Mouse (Mus musculus): Measurements from ENCODE around the gene Lsm12. TPM values are rescaled to one million over a fixed set of nuclear protein-coding genes. Genes with fewer than 3 reads are reported as not detected.

The Lsm12 gene
- polyA plus RNA-seq (2012; rRNA removed) (10.4 and 15.4 TPM in 2 replicates), polyA plus RNA-seq (2014; fragmentation: Nextera tagmentation; extraction: Ambion mirVana) (51.4 and 56.2 TPM in 2 replicates)

DNA sequence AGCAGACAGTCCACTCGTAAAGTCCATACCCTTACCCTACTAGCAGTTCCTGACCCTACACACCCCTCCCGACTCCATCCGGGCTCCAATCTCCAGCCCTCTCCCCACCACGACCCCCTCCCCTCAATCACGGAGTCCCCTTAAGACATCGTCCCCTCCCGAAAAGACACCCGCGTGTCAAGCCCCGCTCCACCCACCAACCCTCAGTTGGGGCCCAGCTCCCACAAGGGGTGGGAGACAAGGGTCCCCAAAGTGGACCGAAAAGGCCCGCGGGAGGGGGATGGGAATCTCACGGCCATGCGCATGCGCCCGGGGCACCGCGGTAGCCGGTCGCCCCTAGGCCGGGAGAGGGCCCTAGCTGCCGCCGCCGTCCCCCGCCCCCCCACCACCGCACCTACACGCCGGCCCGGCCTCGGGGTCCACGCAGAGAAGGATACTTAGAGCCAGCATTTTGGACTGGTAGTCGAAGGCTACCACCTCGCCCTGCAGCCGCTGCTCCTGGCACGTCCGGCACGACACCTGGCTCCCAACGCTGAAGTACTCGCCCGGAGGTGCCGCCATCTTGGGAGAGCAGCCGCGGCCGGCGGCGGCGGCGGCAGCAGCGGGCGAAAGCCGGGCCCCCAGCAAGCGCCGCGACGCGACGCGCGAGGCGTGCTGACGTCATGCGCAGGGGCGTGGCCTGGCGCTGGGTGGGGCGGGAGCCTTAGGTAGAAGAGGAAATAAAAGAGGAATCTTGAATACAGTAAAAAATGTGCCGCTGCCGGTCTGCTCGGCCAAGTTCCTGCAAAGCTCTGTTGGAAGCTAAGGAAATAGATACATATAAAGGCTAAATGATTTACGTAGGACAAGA, at the start of gene Lsm12:
Gene Lsm12 (minus strand): TSS at position 651 of the 850 bp plus-strand sequence.
- DNase-seq (ENCODE audit: low read depth in 3 of 3, low spot score in 3 of 3) (peak; percentile 86 to 88 (median 87)), ATAC-seq (ENCODE audit: insufficient read depth) (peak; percentile 86)
- Histone ChIP-seq H3K36me3 (replicated peaks; ENCODE audit: control insufficient read depth, insufficient read depth, low read depth) (peaks cover 23% of the 10 kb centered on the region), H3K27ac (peak within 1 kb of the TSS; percentile 60), H3K4me2 (ENCODE audit: low read depth) (peak within 1 kb of the TSS; percentile 80), H3K9me3 (ENCODE audit: control insufficient read depth, low read length) (no peaks in the 10 kb centered on the region), H3K4me1 (replicated peaks; ENCODE audit: control insufficient read depth in 2 of 2, insufficient read depth in 2 of 2, low read length in 1 of 2) (peaks cover 10 to 13% of the 10 kb centered on the region in 2 experiments; a peak in 3 of 4 replicates), H3K9ac (replicated peaks) (peak within 1 kb of the TSS; percentile 93), H3K4me3 (ENCODE audit: insufficient read depth in 1 of 2, low read depth in 2 of 2, low read length in 2 of 2) (peak within 1 kb of the TSS; percentile 92 to 93), H3K27me3 (ENCODE audit: control insufficient read depth, insufficient read depth, low read length) (no peaks in the 10 kb centered on the region)
- under 1% methylated on average over 70 of the region's 70 CpGs for WGBS (ENCODE audit: insufficient replicate concordance)
- TF ChIP-seq CTCF (IDR thresholded peaks at IDR 0.05; ENCODE audit: low read depth) = no peak
- no peak for TF ChIP-seq EP300 (IDR thresholded peaks at IDR 0.05; ENCODE audit: low read depth)

DNA sequence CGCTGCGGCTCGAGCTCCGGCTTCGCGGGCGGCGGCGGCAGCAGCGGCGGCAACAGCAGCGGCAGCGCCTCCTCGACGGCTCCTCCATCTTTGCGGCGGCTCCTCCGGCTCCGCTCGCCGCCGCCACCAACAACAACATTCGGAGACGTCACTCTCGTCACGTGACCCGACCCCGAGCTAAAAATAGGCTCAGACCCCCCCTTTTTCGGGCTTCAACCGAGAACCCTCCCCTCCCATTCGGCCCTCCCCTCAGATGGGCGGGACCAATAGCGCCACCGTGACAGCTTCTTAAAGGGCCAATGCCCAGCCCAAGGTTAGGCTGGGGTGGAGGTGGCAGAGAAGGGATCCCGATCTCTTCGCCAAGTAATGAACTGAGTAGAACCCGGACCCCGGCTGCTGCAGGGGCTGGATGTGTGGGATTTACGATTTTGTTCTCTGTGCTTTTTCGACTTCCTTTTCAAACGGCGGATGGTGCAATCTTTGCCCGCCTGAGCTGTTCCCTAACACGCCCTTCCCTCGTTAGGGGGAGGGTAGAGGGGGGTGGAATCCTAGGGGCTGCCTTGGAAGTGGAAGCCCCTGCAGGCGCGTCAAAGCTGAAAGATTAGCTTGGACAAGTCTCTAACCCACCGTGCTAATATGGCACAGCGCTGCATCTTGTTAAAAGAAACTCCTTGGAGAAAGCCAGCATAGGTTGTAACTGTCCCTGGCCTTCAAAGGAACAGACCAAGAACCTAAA, 45.1 kb upstream of the Lsm12 start, which contains the start of gene Hdac5:
Gene Hdac5 (minus strand): TSS at position 161 of the 736 bp plus-strand sequence.
- peak within 1 kb of the TSS; percentile 69 to 87 for H3K4me3 ChIP-seq (ENCODE audit: insufficient read depth in 1 of 2, low read depth in 2 of 2, low read length in 2 of 2)
- DNase-seq (ENCODE audit: low read depth in 3 of 3, low spot score in 3 of 3) (peak; percentile 94 to 97 (median 95)), ATAC-seq (ENCODE audit: insufficient read depth) (peak; percentile 97)
- peak within 1 kb of the TSS; percentile 92 for H3K4me2 ChIP-seq (ENCODE audit: low read depth)
- H3K27ac ChIP-seq = no peak within 1 kb of the TSS; the same call in 1 of the 2 replicates
- H3K27me3 ChIP-seq (ENCODE audit: control insufficient read depth, insufficient read depth, low read length) = peaks cover 23% of the 10 kb centered on the region
- no peak for TF ChIP-seq EP300 (IDR thresholded peaks at IDR 0.05; ENCODE audit: low read depth)
- TF ChIP-seq CTCF (IDR thresholded peaks at IDR 0.05; ENCODE audit: low read depth) = peak; percentile 19; the same call in 1 of the 2 replicates
- peaks cover 4 to 14% of the 10 kb centered on the region in 2 experiments for H3K4me1 ChIP-seq (replicated peaks; ENCODE audit: control insufficient read depth in 2 of 2, insufficient read depth in 2 of 2, low read length in 1 of 2)
- under 1% methylated on average over 47 of the region's 49 CpGs for WGBS (ENCODE audit: insufficient replicate concordance)
- H3K36me3 ChIP-seq (replicated peaks; ENCODE audit: control insufficient read depth, insufficient read depth, low read depth) = no peaks in the 10 kb centered on the region
- no peaks in the 10 kb centered on the region for H3K9me3 ChIP-seq (ENCODE audit: control insufficient read depth, low read length)
- H3K9ac ChIP-seq (replicated peaks) = peak within 1 kb of the TSS; percentile 72

DNA sequence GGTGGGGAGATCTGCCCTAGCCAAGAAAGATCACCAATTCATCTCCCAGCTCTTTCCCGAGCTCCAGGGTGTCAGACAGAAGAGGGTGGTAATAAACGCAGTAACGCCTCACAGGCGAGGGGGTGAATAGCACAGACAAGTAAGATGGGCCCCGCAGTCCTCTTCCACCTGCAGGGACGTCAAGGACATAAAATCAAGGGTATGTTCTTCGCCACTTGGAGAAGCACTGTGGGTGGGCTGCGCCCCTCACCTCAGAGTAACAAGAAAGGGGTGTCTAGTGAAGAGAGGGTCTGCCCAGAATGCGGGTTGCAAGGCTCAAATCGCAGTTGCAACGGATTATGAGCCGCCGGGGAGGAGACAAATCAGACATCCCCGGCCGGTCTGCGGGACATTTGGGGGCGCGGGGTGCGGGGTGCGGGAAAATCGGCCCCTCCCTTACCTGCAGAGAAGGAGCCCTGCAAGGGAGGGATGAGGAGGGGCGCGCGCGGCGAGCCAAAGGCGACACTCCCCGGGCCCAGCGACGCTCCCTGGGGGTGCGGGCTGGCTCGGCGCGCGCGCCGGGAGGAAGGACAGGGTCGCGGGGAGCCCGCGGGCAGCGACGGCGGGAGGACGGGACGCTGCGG, 44.3 kb upstream of the Lsm12 start:
- Histone ChIP-seq H3K4me2 (ENCODE audit: low read depth) (peak overlapping the region; percentile 92), H3K9ac (replicated peaks) (peak overlapping the region; percentile 72), H3K27ac (no peak overlapping the region; the same call in 1 of the 2 replicates), H3K4me1 (replicated peaks; ENCODE audit: control insufficient read depth in 2 of 2, insufficient read depth in 2 of 2, low read length in 1 of 2) (peaks cover 4 to 19% of the 10 kb centered on the region in 2 experiments), H3K36me3 (replicated peaks; ENCODE audit: control insufficient read depth, insufficient read depth, low read depth) (no peaks in the 10 kb centered on the region), H3K9me3 (ENCODE audit: control insufficient read depth, low read length) (no peaks in the 10 kb centered on the region), H3K4me3 (ENCODE audit: insufficient read depth in 1 of 2, low read depth in 2 of 2, low read length in 2 of 2) (peak overlapping the region; percentile 69 to 87), H3K27me3 (ENCODE audit: control insufficient read depth, insufficient read depth, low read length) (peaks cover 23% of the 10 kb centered on the region)
- peak; percentile 62 for ATAC-seq (ENCODE audit: insufficient read depth)
- TF ChIP-seq CTCF (IDR thresholded peaks at IDR 0.05; ENCODE audit: low read depth) = no peak
- TF ChIP-seq EP300 (IDR thresholded peaks at IDR 0.05; ENCODE audit: low read depth) = no peak
- 2% methylated on average over 44 of the region's 47 CpGs for WGBS (ENCODE audit: insufficient replicate concordance)
- DNase-seq (ENCODE audit: low read depth in 3 of 3, low spot score in 3 of 3) = no peak

DNA sequence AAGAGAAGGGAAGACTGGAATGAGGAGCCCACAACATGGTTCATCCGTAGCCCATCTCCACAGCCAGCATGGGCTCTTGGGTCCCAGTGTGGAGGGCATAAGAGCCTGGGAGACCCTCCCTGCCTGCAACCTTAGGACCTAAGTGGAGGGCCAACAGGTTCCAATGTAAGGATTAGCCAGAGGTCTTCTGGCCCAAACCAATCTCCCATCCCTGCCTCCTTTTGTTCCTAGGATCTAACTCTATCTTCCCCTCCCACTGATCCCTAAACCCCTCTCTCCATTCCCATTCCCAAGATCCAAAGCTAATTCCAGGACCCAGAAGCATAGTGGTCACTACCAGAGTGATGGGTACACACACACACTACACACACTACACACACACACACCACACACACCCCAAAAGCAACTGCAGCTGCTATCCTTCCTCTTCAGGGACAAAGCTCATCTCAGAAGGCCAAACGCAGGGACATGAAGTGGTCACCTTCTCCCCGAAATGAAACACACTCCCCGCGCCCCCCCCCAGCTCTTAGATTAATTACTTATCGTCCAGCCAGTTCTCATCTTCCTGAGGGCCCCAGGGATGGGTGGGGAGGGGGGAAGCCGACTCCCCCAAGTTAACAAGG, 43.7 kb upstream of the Lsm12 start:
- no peak for ATAC-seq (ENCODE audit: insufficient read depth)
- H3K27ac ChIP-seq = no peak overlapping the region

More for the DNA sequence above, 43.7 kb upstream of the Lsm12 start:
- Histone ChIP-seq H3K4me1 (replicated peaks; ENCODE audit: control insufficient read depth in 2 of 2, insufficient read depth in 2 of 2, low read length in 1 of 2) (peaks cover 4 to 25% of the 10 kb centered on the region in 2 experiments), H3K9me3 (ENCODE audit: control insufficient read depth, low read length) (no peaks in the 10 kb centered on the region), H3K27me3 (ENCODE audit: control insufficient read depth, insufficient read depth, low read length) (peaks cover 25% of the 10 kb centered on the region), H3K36me3 (replicated peaks; ENCODE audit: control insufficient read depth, insufficient read depth, low read depth) (no peaks in the 10 kb centered on the region), H3K9ac (replicated peaks) (peak overlapping the region; percentile 72), H3K4me2 (ENCODE audit: low read depth) (peak overlapping the region; percentile 92), H3K4me3 (ENCODE audit: insufficient read depth in 1 of 2, low read depth in 2 of 2, low read length in 2 of 2) (peak overlapping the region; percentile 69 to 87)
- 18% methylated on average over 7 of the region's 7 CpGs for WGBS (ENCODE audit: insufficient replicate concordance)
- no peak for TF ChIP-seq CTCF (IDR thresholded peaks at IDR 0.05; ENCODE audit: low read depth)
- TF ChIP-seq EP300 (IDR thresholded peaks at IDR 0.05; ENCODE audit: low read depth) = no peak
- no peak for DNase-seq (ENCODE audit: low read depth in 3 of 3, low spot score in 3 of 3)

Data from liver, embryonic 14.5 days (tissue).